Mouse (Mus musculus): ENCODE measurements around the gene Gm13288. TPM values are rescaled to one million over a fixed set of nuclear protein-coding genes. Genes with fewer than 3 reads are reported as not detected.
A peak's percentile ranks its signal among the peaks of the same experiment; 100 is the strongest.
"Not testable (repeated sequence)": the region's sequence is repeated elsewhere in the genome, so short reads cannot be mapped to it uniquely, and the experiment has no call there.

The Gm13288 gene
- total RNA-seq, 2 experiments from 2014 or later, result not detected

GRCm38 (mm10) chr4:88799365-88799764 lies 6.0 kb upstream of the Gm13288 start, which contains the start of gene Gm13285:
Gm13285 (plus strand) TSS chr4:88799665.
- DNase-seq (ENCODE audit: low spot score), result not testable (repeated sequence)

DNA sequence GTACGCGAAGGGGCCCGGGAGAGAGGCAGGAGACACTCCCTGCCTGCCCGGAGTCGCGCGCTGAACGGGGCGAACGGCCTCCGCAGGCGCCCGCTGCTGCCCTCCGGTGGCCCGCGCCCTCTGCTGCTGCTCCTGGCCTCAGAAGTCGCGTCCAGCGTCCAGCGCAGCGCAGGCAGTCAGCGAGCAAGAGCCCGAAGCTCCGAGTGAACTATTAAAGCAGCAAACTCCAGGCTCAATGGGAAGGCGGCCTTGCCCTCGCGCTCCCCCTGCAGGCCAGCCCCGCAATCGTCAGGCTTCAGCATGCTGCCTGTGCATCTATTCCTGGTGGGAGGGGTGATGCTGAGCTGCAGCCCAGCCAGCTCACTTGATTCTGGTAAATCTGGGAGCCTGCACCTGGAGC lies 2.4 kb upstream of the Gm13288 start, which contains the start of gene Gm13287:
Gm13287 (plus strand) TSS at position 301 of the 400 bp plus-strand sequence.
- DNase-seq (ENCODE audit: low spot score), result not testable (repeated sequence)

GRCm38 (mm10) chr4:88805761-88806160 lies 430 bp downstream of the Gm13288 start:
- DNase-seq (ENCODE audit: low spot score), result peak; percentile 5

GRCm38 (mm10) chr4:88815928-88816327 lies 10.6 kb downstream of the Gm13288 start, which contains the start of gene Ifna7:
Ifna7 (plus strand) TSS chr4:88816228.
- DNase-seq (ENCODE audit: low spot score), result no peak

DNA sequence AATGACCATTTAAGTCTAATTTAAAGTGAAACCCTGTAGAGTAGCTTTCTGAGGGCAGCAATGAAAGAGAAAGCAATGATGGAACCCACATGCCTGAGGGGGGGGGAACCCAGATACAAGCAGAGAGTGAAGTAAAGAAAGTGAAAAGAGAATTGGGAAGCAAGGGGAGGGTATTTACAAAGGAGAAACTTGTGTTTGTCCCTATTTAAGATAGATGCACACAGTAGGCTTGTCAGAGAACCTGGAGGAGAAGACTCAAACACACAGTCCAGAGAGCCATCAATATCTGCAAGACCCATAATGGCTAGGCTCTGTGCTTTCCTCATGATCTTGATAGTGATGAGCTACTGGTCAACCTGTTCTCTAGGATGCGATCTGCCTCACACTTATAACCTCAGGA lies 14.3 kb downstream of the Gm13288 start, which contains the start of gene Ifna11:
Ifna11 (plus strand) TSS at position 301 of the 400 bp plus-strand sequence.
- DNase-seq (ENCODE audit: low spot score), result no peak

GRCm38 (mm10) chr4:88822995-88823394 lies 17.7 kb downstream of the Gm13288 start:
- DNase-seq (ENCODE audit: low spot score), result no peak

GRCm38 (mm10) chr4:88827116-88827515 lies 21.8 kb downstream of the Gm13288 start, which contains the start of gene Ifna6:
Ifna6 (plus strand) TSS chr4:88827416.
- not testable (repeated sequence) for DNase-seq (ENCODE audit: low spot score)

- peak; percentile 4 for DNase-seq (ENCODE audit: low spot score)
Measured at GRCm38 (mm10) chr4:88830523-88830922, 25.2 kb downstream of the Gm13288 start.

- DNase-seq (ENCODE audit: low spot score), result not testable (repeated sequence)
Measured at GRCm38 (mm10) chr4:88835225-88835624, 29.9 kb downstream of the Gm13288 start, which contains the start of gene Ifna5. Ifna5 (plus strand) TSS chr4:88835525.

GRCm38 (mm10) chr4:88838828-88839227 lies 33.5 kb downstream of the Gm13288 start:
- no peak for DNase-seq (ENCODE audit: low spot score)

- no peak for DNase-seq (ENCODE audit: low spot score)
Measured at GRCm38 (mm10) chr4:88840058-88840457, 34.7 kb downstream of the Gm13288 start.

DNA sequence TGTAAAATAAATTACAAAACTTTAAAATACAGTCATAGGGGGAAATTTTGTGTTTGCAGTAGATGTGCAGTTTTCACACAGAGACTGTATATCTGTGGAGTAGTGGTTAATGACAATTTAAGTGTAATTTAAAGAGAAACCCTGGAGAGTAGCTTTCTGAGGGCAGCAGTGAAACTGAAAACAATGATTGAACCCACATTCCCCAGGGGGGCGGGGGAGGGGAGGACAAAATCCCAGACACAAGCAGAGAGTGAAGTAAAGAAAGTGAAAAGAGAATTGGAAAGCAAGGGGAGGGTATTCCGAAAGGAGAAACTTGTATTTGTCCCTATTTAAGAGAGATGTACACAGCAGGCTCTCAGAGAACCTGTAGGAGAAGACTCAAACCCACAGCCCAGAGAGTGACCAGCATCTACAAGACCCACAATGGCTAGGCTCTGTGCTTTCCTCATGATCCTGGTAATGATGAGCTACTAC lies 36.1 kb downstream of the Gm13288 start, which contains the start of gene Ifna4:
Ifna4 (plus strand) TSS at position 424 of the 474 bp plus-strand sequence.
- DNase-seq (ENCODE audit: low spot score), result no peak

DNA sequence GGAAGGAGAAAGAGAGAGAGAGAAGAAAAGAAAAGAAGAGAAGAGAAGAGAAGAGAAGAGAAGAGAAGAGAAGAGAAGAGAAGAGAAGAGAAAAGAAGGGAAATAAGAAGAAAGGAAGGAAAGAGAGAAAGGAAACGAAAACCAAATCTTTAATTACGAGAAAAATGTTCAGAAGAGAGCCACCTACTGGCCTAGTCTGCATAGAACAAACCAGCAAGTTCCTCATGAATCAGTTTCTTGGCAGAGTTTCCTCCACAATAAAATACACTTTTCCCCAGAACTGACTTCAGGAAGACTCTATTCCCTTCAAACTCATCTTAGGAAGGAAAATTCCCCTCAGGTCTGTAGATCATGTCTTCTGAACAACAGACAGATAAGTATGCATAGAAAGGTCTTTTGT lies 40.0 kb downstream of the Gm13288 start:
- no peak for DNase-seq (ENCODE audit: low spot score)

GRCm38 (mm10) chr4:88849698-88850097 lies 44.4 kb downstream of the Gm13288 start, which contains the start of gene Ifna1:
Ifna1 (plus strand) TSS chr4:88850087.
- no peak for DNase-seq (ENCODE audit: low spot score)

DNA sequence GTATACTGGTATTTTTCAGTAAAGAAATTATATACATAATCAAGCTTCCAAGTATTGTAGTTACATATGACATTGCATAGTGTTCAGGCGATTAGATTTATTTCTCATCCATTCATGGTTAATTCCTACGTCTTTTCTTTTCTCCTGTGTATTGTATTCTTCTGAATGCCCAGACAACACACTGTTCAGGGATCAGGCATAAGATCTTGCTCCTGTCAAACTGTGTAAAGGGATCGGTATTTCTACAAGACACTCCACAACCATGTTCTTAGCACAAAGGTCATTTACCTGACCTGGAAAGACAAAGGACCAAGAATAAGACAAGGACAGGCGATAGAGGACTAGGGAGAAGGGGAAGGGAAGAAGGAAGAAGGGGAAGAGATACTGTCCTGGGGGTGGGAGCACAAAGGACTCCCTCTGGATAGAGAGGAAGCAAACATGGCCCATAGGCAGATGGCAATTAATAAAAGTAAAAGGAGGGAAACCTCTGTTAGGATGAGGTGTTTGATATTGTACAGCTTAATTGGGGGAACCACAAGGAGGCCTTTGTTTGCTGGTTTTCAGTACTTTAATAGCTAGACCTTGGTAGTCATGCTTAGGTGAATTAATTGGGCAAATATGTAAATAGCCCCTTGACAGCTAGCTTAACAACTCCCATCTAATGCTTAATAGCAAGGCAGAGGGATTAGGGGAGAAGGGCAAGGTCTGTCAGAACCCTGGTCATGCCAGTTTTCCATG lies 45.9 kb downstream of the Gm13288 start:
- no peak for DNase-seq (ENCODE audit: low spot score)

Other genes starting within 250 kb of the Gm13288 start
- gene Ifna15, start 247.3 kb upstream of the Gm13288 start, total RNA-seq (2021), result not detected
- not detected for gene Ifna14, start 233.7 kb upstream of the Gm13288 start, total RNA-seq (2021)
- not detected for gene Ifna9, start 213.1 kb upstream of the Gm13288 start, total RNA-seq (2021)
- gene Ifna12, start 202.2 kb upstream of the Gm13288 start, total RNA-seq (2021), result not detected
- gene C87499, start 171.1 kb upstream of the Gm13288 start, total RNA-seq (2021), result not detected
- not detected for gene Ifna13, start 161.1 kb upstream of the Gm13288 start, total RNA-seq (2021)
- gene Ifna16, start 128.6 kb upstream of the Gm13288 start, total RNA-seq (2021), result not detected
- not detected for gene Ifna2, start 121.6 kb upstream of the Gm13288 start, total RNA-seq (2021)
- gene Ifnab, start 114.2 kb upstream of the Gm13288 start, total RNA-seq (2021), result not detected
- gene Gm26566, start 83.7 kb upstream of the Gm13288 start, total RNA-seq (2021), result under 1 TPM in 1 of 2 experiments, not detected in 1; 0.21 TPM
- gene Klhl9, start 83.1 kb upstream of the Gm13288 start, total RNA-seq (2021), result 10 to 100 TPM; 50.5 to 62.5 TPM
- gene Gm13271, start 50.7 kb upstream of the Gm13288 start, total RNA-seq (2021), result not detected
- gene Gm13283, start 45.4 kb upstream of the Gm13288 start, total RNA-seq (2021), result not detected
- gene Gm13290, start 31.7 kb upstream of the Gm13288 start, total RNA-seq (2021), result not detected
- gene Gm13289, start 28.6 kb upstream of the Gm13288 start, total RNA-seq (2021), result not detected
- not detected for gene Gm13272, start 25.7 kb upstream of the Gm13288 start, total RNA-seq (2021)
- gene Ifnz, start 23.4 kb upstream of the Gm13288 start, total RNA-seq (2021), result not detected
- gene Gm13276, start 19.8 kb upstream of the Gm13288 start, total RNA-seq (2021), result not detected
- gene Gm13277, start 16.9 kb upstream of the Gm13288 start, total RNA-seq (2021), result not detected
- not detected for gene Gm13278, start 14.0 kb upstream of the Gm13288 start, total RNA-seq (2021)
- gene Gm13275, start 11.0 kb upstream of the Gm13288 start, total RNA-seq (2021), result not detected
- gene Gm13279, start 8.1 kb upstream of the Gm13288 start, total RNA-seq (2021), result not detected
- gene Gm13285, start 5.9 kb upstream of the Gm13288 start, total RNA-seq (2021), result not detected
- gene Gm13287, start 2.3 kb upstream of the Gm13288 start, total RNA-seq (2021), result not detected
- not detected for gene Ifna7, start 10.7 kb downstream of the Gm13288 start, total RNA-seq (2021)
- gene Ifna11, start 14.4 kb downstream of the Gm13288 start, total RNA-seq (2021), result not detected
- gene Ifna6, start 21.9 kb downstream of the Gm13288 start, total RNA-seq (2021), result not detected
- gene Ifna5, start 30.0 kb downstream of the Gm13288 start, total RNA-seq (2021), result not detected
- gene Ifna4, start 36.3 kb downstream of the Gm13288 start, total RNA-seq (2021), result not detected
- not detected for gene Ifna1, start 44.6 kb downstream of the Gm13288 start, total RNA-seq (2021)
- not detected for gene Ifne, start 74.7 kb downstream of the Gm13288 start, total RNA-seq (2021)